Mouse (Mus musculus) kidney, adult 18-20 months (tissue): ENCODE results near the gene Ppp1r7.
"Not testable (repeated sequence)": the region's sequence is repeated elsewhere in the genome, so short reads cannot be mapped to it uniquely, and the experiment has no call there.

Experiments
- DNase-seq: peaks from one replicate; pipeline ENCODE4 v3.0.0; 2021

Ppp1r7 gene

GRCm38 (mm10) chr1:93342648-93343503 lies at the start of gene Ppp1r7, which contains the start of gene Pask:
TSS of gene Ppp1r7 (plus strand) at chr1:93342854.
TSS of gene Pask (minus strand) at chr1:93343482.
- peak; percentile 91 for DNase-seq

GRCm38 (mm10) chr1:93294491-93294890 lies 48.2 kb upstream of the Ppp1r7 start:
- not testable (repeated sequence) for DNase-seq

- DNase-seq: no peak
Observed at GRCm38 (mm10) chr1:93299791-93300190, 42.9 kb upstream of the Ppp1r7 start.

GRCm38 (mm10) chr1:93300578-93300977 lies 42.1 kb upstream of the Ppp1r7 start:
- DNase-seq: no peak

GRCm38 (mm10) chr1:93305581-93306337 lies 36.9 kb upstream of the Ppp1r7 start, which contains the start of gene Mterf4:
TSS of gene Mterf4 (minus strand) at chr1:93305915.
- peak; percentile 83 for DNase-seq

- DNase-seq: no peak
Observed at GRCm38 (mm10) chr1:93323973-93324372, 18.7 kb upstream of the Ppp1r7 start.

GRCm38 (mm10) chr1:93326446-93326845 lies 16.2 kb upstream of the Ppp1r7 start:
- no peak for DNase-seq

GRCm38 (mm10) chr1:93334621-93335020 lies 8.0 kb upstream of the Ppp1r7 start:
- no peak for DNase-seq

- peak; percentile 93 for DNase-seq
Observed at GRCm38 (mm10) chr1:93343504-93344047, 922 bp downstream of the Ppp1r7 start.

- DNase-seq: no peak
Observed at GRCm38 (mm10) chr1:93347176-93347575, 4.5 kb downstream of the Ppp1r7 start.

- no peak for DNase-seq
Observed at GRCm38 (mm10) chr1:93349701-93350100, 7.0 kb downstream of the Ppp1r7 start.

GRCm38 (mm10) chr1:93352724-93353123 lies 10.1 kb downstream of the Ppp1r7 start:
- no peak for DNase-seq

GRCm38 (mm10) chr1:93362661-93363060 lies 20.0 kb downstream of the Ppp1r7 start:
- DNase-seq: no peak

GRCm38 (mm10) chr1:93365641-93366040 lies 23.0 kb downstream of the Ppp1r7 start:
- DNase-seq: no peak

- no peak for DNase-seq
Observed at GRCm38 (mm10) chr1:93373665-93374064, 31.0 kb downstream of the Ppp1r7 start, which contains the start of gene Ano7. TSS of gene Ano7 (plus strand) at chr1:93373930.

GRCm38 (mm10) chr1:93377307-93377706 lies 34.7 kb downstream of the Ppp1r7 start:
- DNase-seq: no peak

GRCm38 (mm10) chr1:93379117-93379516 lies 36.5 kb downstream of the Ppp1r7 start:
- DNase-seq: no peak

GRCm38 (mm10) chr1:93387198-93387597 lies 44.5 kb downstream of the Ppp1r7 start:
- no peak for DNase-seq

- no peak for DNase-seq
Observed at GRCm38 (mm10) chr1:93388906-93389305, 46.3 kb downstream of the Ppp1r7 start.

- no peak for DNase-seq
Observed at GRCm38 (mm10) chr1:93401191-93402052, 58.8 kb downstream of the Ppp1r7 start.

GRCm38 (mm10) chr1:93403403-93403802 lies 60.7 kb downstream of the Ppp1r7 start:
- no peak for DNase-seq
